Mouse (Mus musculus) ES-E14 (cell line): Measurements from ENCODE around the gene Ifi27l2b.

Source experiments
- HCFC1 ChIP-seq: IDR thresholded peaks from 2 replicates; pipeline ENCODE4 v1.6.1; 2012; ENCODE audit warnings: low read length, inconsistent platforms, borderline replicate concordance; ENCODE audit not compliant: insufficient read depth
- ZNF384 ChIP-seq: IDR thresholded peaks from 2 replicates; pipeline ENCODE4 v1.6.1; 2012; ENCODE audit warnings: low read depth, low read length, inconsistent platforms

DNA sequence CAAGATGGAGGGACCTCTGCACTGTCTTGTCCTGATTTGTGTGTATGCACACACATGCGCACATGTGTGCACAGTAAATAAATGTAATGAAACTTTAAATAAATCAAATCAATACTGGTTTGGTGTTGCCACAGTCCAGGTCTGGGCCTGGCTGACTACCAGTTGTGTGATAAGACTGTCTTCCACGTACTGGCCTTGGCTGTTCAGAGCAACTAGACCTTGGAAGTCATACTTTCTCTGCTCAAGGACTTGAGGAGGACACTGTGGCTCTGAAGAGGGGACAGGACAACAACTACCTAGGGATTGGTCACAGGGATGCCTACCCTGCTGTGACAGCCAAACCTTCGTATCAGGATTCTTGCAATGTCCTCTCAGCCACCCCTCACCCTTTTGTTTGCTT is 46.3 kb upstream of the Ifi27l2b start:
- TF ChIP-seq HCFC1 (no peak), ZNF384 (no peak)
